Mouse (Mus musculus) liver, embryonic 13.5 days (tissue): Measurements from ENCODE around the gene 4930407I10Rik. TPM values are rescaled to one million over a fixed set of nuclear protein-coding genes. Genes with fewer than 3 reads are reported as not detected.

Source experiments
- ATAC-seq: fragments of 200-750 bp; cut with Nextera tagmentation; 2 replicates; pipeline ENCODE4 v1.8.0; 2017; ENCODE audit warnings: low read depth, mild to moderate bottlenecking, moderate number of reproducible peaks, moderate library complexity
- DNase-seq: peaks from one replicate; pipeline ENCODE4 v3.0.0; 2022
- H3K27ac ChIP-seq: fragments of 300-500 bp; sonication (generic); 2 replicates; pipeline ENCODE4 v1.5.1; 2015; ENCODE audit warnings: moderate library complexity, mild to moderate bottlenecking, inconsistent platforms
- H3K27me3 ChIP-seq: fragments of 300-500 bp; sonication (generic); 2 replicates; pipeline ENCODE4 v1.6.1; 2015; ENCODE audit warnings: mild to moderate bottlenecking, inconsistent platforms
- H3K36me3 ChIP-seq: fragments of 300-500 bp; sonication (generic); 2 replicates; pipeline ENCODE4 v1.6.1; 2015; ENCODE audit warnings: mild to moderate bottlenecking, inconsistent platforms
- H3K4me1 ChIP-seq: fragments of 300-500 bp; sonication (generic); replicated peaks from 2 replicates; pipeline ENCODE4 v1.6.1; 2015; ENCODE audit warnings: inconsistent platforms
- H3K4me2 ChIP-seq: fragments of 300-500 bp; sonication (generic); 2 replicates; pipeline ENCODE4 v1.6.1; 2015; ENCODE audit warnings: inconsistent platforms, mild to moderate bottlenecking, moderate library complexity
- H3K4me3 ChIP-seq: fragments of 300-500 bp; sonication (generic); replicated peaks from 2 replicates; pipeline ENCODE4 v1.5.1; 2015; ENCODE audit warnings: mild to moderate bottlenecking, inconsistent platforms
- H3K9ac ChIP-seq: fragments of 300-500 bp; sonication (generic); 2 replicates; pipeline ENCODE4 v1.6.1; 2015; ENCODE audit warnings: mild to moderate bottlenecking, inconsistent platforms
- H3K9me3 ChIP-seq: fragments of 300-500 bp; sonication (generic); replicated peaks from 2 replicates; pipeline ENCODE4 v1.6.1; 2016; ENCODE audit warnings: inconsistent platforms
- WGBS: fragments of 180-500 bp; shearing (Covaris S2); methylation state at CpG from one replicate; pipeline ENCODE4 v1.1.7; 2015; ENCODE audit not compliant: insufficient replicate concordance; 5-methylcytosine and 5-hydroxymethylcytosine counted together
- polyA plus RNA-seq: library from polyadenylated mRNA; unstranded; fragments of >200 nt; fragmentation: Nextera tagmentation; extraction: Ambion mirVana; gene quantifications from 2 replicates; pipeline ENCODE4 v1.2.1, GENCODE M21; 2015

Gene 4930407I10Rik
- not detected in 2 replicates for polyA plus RNA-seq

DNA sequence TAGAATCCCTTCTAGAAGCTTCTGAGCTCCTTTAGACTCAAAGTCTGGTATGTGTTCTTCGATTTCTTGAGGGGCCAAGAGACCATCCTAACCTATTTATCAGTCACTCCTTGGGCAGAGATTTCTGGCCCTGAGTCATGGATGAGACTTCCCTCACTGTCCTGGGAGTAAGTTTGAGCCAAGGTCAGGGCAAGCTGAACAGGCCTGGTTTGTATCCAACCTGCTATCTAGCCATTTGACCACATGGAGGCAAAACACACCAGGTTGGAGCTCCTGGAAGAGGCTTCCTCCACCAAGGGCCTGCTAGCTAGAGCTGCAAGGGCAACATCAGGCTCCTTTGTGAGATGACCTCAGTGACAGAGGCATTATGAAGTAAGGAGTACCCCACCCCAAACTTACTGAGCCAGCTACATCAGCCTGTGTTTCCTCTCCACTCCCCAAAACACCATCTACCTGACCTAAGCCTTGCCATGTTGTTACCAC is at the start of gene 4930407I10Rik:
4930407I10Rik (plus strand) TSS at position 433 of the 483 bp plus-strand sequence.
- 50% methylated on average over 1 of the region's 1 CpGs for WGBS
- no peak within 1 kb of the TSS for H3K27ac ChIP-seq
- DNase-seq: no peak
- no peaks in the 10 kb centered on the region for H3K4me1 ChIP-seq
- H3K4me2 ChIP-seq: no peak within 1 kb of the TSS
- H3K36me3 ChIP-seq: no peaks in the 10 kb centered on the region
- H3K4me3 ChIP-seq: no peak within 1 kb of the TSS
- H3K9ac ChIP-seq: no peak within 1 kb of the TSS
- ATAC-seq: no peak
- H3K9me3 ChIP-seq: no peaks in the 10 kb centered on the region
- peaks cover 30% of the 10 kb centered on the region for H3K27me3 ChIP-seq

DNA sequence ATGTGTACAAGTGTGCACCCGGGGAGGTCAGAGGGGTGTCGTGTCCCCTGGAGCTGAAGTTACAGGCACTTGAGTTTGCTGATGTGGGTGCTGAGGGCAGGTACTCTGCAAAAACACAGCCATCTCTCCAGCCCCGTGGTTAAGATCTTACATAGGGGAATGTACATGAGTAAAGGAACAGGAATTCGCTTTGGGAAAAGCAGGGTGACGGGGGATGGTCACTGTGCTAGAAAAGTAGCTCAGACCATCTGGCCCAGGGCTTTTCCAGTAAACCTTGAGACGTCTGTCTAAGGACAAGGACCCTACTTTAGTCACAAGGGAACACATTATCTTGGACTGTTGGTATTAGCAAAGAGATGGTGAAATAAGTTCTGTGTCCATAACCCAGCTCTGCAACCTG is 47.0 kb upstream of the 4930407I10Rik start:
- Histone ChIP-seq H3K4me2 (no peak overlapping the region), H3K36me3 (peaks cover 13% of the 10 kb centered on the region), H3K4me1 (peaks cover 35% of the 10 kb centered on the region), H3K27me3 (no peaks in the 10 kb centered on the region), H3K4me3 (no peak overlapping the region), H3K9ac (no peak overlapping the region), H3K27ac (no peak overlapping the region), H3K9me3 (no peaks in the 10 kb centered on the region)
- 82% methylated on average over 6 of the region's 6 CpGs for WGBS
- no peak for DNase-seq
- no peak for ATAC-seq

DNA sequence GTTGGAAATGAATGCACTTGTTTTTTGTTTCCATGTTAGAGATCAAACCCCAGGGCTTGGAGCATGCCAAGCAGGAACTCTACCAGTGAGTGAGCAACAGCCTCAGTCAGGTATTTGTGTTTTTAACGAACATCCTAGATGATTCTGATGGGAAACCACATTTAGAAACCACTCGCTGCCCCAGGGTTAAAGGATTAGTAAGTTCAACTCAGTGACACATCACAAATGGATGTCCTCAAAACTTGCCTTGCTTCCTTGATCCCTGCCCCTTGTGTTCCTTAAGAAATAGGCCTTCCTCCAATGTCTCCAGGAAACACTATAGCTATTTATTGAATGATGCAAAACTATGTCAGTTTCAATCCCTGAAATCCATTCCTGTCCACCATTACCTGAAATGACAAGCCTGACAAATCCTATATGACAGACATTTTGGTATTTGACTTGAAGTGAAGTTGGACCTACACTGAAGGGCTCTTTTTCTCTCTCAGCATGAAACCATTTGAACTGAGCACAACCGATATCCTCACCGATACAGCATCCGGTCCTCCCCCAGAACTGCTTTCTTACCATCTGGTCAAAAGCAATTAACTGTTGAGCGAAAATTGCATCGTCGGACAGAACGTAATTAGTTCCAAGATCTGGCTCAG is 44.1 kb upstream of the 4930407I10Rik start:
- Histone ChIP-seq H3K36me3 (peaks cover 21% of the 10 kb centered on the region), H3K4me1 (peaks cover 55% of the 10 kb centered on the region), H3K9ac (peak overlapping the region; percentile 97), H3K27me3 (no peaks in the 10 kb centered on the region), H3K4me3 (peak overlapping the region; percentile 94), H3K9me3 (no peaks in the 10 kb centered on the region), H3K27ac (peak overlapping the region; percentile 86), H3K4me2 (peak overlapping the region; percentile 89)
- 14% methylated on average over 9 of the region's 9 CpGs for WGBS
- no peak for ATAC-seq
- DNase-seq: no peak

DNA sequence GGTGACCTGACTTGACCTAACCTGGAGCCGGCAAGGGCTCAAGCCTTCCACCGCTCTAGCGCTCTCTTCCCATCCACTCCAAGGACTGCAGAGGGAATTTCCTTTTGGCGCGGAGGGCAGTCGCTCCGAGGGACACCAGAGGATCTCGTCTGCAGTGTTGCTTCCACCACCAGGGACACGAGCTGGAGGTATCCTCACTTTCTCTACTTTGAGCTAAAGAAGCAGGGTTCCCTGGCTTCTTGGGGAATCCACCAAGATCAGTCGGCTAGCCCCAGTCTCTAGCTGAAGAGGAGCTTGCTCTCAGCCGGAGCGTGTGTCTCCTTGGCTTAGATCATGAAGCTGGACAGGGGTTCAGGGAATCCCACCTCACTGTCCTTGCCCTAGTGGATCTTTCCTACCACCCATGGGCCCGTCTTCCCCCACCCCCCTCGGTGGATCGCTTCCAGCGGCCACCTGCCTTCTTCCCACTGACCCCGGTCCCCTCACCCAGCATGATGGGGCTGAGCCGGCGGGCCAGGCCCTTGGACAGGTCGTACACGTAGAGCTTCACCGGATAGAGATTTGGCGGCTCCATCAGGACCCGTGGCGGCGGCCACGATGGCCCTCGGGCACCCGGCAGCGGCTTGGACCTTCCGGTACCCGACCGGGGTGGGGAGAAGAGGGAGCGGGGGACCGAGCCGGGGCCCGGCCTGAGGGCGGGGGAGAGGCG is 43.4 kb upstream of the 4930407I10Rik start:
- peak overlapping the region; percentile 89 for H3K4me2 ChIP-seq
- peaks cover 27% of the 10 kb centered on the region for H3K36me3 ChIP-seq
- peak overlapping the region; percentile 97 for H3K9ac ChIP-seq
- peaks cover 55% of the 10 kb centered on the region for H3K4me1 ChIP-seq
- H3K4me3 ChIP-seq: peak overlapping the region; percentile 94
- H3K27ac ChIP-seq: peak overlapping the region; percentile 86
- H3K27me3 ChIP-seq: no peaks in the 10 kb centered on the region
- under 1% methylated on average over 39 of the region's 39 CpGs for WGBS
- no peaks in the 10 kb centered on the region for H3K9me3 ChIP-seq
- DNase-seq: peak; percentile 29
- no peak for ATAC-seq

DNA sequence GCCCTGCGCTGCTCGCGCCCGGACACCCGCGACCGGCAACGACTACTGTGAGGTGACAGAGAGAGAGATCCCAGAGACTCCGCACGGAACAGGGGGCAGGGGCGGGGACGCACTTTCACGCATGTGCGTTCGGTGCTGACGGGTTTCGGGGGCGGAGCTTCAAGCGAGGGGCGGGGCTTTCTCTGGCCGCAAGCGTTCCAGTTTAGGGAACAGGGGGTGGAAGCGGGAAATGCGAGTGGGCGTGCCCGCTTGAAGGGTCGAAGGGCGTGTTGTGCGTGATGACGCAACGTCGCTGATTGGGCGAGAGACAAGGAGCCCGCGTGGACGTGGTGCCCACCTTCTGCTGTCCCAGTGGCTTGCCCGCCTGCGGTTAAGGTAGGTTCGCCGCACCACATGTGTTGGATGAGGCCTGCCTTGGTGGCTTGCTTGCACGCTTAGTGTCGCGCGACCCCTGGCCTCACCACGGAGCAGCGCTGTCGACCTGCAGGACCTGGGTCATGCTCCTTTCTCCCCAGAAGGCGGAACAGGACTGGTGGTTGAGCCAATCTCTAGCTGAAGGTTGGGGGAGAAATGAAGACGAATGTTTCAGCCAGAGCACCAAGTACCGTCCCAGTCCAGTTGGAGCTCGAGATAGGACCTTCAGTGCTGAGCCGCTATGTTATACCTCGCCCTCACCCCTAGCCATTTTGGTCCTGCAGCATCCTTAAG is 42.7 kb upstream of the 4930407I10Rik start:
- Histone ChIP-seq H3K4me2 (peak overlapping the region; percentile 89), H3K9ac (peak overlapping the region; percentile 97), H3K27me3 (no peaks in the 10 kb centered on the region), H3K4me3 (peak overlapping the region; percentile 94), H3K27ac (peak overlapping the region; percentile 86), H3K4me1 (peaks cover 55% of the 10 kb centered on the region), H3K36me3 (peaks cover 32% of the 10 kb centered on the region), H3K9me3 (no peaks in the 10 kb centered on the region)
- under 1% methylated on average over 53 of the region's 53 CpGs for WGBS
- ATAC-seq (peak; percentile 96), DNase-seq (peak; percentile 100)

DNA sequence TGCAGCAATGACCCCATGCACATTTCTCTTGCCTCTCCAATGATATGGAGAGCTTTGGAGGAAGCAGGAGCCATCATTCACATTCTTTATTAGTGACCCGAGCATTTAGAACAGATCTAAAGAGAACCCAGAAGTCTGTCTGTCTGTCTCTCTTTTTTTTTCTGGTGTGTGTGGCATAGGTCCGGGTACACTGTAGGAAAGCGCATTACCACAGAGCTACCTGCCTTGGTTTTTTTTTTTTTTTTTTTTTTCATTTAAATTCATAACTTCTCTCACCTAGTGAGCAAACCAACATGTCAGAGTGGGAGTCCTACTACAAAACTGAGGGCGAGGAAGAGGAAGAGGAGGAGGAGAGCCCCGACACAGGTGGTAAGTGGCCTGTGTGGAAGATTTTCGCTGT is 42.1 kb upstream of the 4930407I10Rik start:
- Histone ChIP-seq H3K4me2 (peak overlapping the region; percentile 88), H3K9me3 (no peaks in the 10 kb centered on the region), H3K27ac (peak overlapping the region; percentile 86), H3K27me3 (no peaks in the 10 kb centered on the region), H3K36me3 (peaks cover 37% of the 10 kb centered on the region), H3K4me3 (peak overlapping the region; percentile 94), H3K4me1 (peaks cover 55% of the 10 kb centered on the region), H3K9ac (peak overlapping the region; percentile 82)
- WGBS: 4% methylated on average over 6 of the region's 6 CpGs
- ATAC-seq (no peak), DNase-seq (no peak)

DNA sequence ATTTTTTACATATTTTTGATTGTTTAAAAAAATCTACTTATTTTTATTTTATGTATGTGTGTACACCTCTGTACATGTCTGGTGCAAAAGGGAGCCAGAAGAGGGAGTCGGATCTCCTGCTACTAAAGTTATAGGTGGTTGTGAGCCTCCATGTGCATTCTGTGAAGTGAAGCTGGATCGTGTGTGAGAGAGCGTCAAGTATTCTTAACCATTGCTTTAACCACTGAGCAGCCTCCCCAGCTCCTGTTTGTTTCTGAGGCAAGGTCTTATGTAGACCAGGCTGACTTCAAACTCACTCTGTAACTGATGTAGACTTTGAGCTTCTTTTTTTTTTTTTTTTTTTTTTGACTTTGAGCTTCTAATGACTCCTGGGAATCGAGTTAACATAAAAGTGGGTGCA is 41.5 kb upstream of the 4930407I10Rik start:
- Histone ChIP-seq H3K36me3 (peaks cover 37% of the 10 kb centered on the region), H3K4me1 (peaks cover 50% of the 10 kb centered on the region), H3K4me2 (peak overlapping the region; percentile 88), H3K27me3 (no peaks in the 10 kb centered on the region), H3K9me3 (no peaks in the 10 kb centered on the region), H3K27ac (peak overlapping the region; percentile 19; the same call in 1 of the 2 replicates), H3K9ac (peak overlapping the region; percentile 60), H3K4me3 (peak overlapping the region; percentile 94)
- 41% methylated on average over 4 of the region's 4 CpGs for WGBS
- ATAC-seq (no peak), DNase-seq (no peak)

DNA sequence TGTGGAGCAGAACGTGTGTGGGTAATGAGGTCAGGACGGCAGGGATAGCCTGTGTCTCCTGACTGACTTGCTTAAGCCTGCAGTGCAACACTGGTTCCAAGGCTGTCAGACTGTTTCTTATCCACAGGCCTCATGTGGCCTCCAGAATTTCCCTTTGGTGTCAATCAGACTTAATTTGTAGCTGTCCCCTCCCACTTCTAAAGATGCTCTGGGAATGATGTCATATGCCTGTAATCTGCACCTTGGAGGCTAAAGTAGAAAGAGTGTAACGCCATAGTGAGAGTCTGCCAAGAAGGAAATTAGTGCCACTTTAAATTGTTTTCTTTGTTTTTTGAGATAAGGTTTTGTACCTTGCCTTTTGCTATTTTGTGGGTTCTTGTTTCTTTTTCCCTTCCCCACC is 39.7 kb upstream of the 4930407I10Rik start:
- ATAC-seq (no peak), DNase-seq (no peak)
- no peak overlapping the region for H3K4me3 ChIP-seq
- 0 out of 2 replicates have a peak overlapping the region, but pooled peaks have one; percentile 4 for H3K27ac ChIP-seq
- H3K27me3 ChIP-seq: no peaks in the 10 kb centered on the region
- 63% methylated on average over 3 of the region's 3 CpGs for WGBS
- H3K4me2 ChIP-seq: no peak overlapping the region
- H3K9ac ChIP-seq: no peak overlapping the region
- H3K9me3 ChIP-seq: no peaks in the 10 kb centered on the region
- peaks cover 34% of the 10 kb centered on the region for H3K4me1 ChIP-seq
- H3K36me3 ChIP-seq: peaks cover 54% of the 10 kb centered on the region

DNA sequence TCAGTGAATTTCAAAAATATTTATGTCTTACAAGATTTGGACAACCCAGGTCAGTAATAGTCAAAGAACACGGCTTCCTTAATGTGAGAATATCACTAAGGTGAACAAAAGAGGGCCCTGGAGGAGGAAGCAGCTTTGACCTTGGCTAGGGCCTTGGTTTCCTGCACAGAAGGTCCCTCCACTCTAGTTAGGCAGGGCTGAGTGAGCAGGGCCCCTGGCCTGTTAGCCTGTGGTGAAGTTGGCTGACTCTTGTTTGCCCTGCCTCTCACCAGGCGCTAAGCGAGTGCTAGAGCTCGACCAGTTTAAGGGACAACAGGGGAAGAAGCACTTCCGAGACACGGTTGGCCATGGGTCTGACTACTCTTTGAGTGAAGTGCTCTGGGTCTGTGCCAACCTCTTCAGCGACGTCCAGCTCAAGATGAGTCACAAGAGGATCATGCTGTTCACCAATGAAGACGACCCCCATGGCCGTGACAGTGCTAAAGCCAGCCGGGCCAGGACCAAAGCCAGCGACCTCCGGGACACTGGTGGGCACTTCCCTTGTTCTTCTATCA is 36.3 kb upstream of the 4930407I10Rik start:
- peaks cover 87% of the 10 kb centered on the region for H3K36me3 ChIP-seq
- no peak for ATAC-seq
- no peak overlapping the region for H3K4me2 ChIP-seq
- 76% methylated on average over 13 of the region's 13 CpGs for WGBS
- no peak overlapping the region for H3K27ac ChIP-seq
- peaks cover 15% of the 10 kb centered on the region for H3K4me1 ChIP-seq
- no peak overlapping the region for H3K4me3 ChIP-seq
- DNase-seq: no peak
- no peak overlapping the region for H3K9ac ChIP-seq
- H3K9me3 ChIP-seq: no peaks in the 10 kb centered on the region
- H3K27me3 ChIP-seq: no peaks in the 10 kb centered on the region

DNA sequence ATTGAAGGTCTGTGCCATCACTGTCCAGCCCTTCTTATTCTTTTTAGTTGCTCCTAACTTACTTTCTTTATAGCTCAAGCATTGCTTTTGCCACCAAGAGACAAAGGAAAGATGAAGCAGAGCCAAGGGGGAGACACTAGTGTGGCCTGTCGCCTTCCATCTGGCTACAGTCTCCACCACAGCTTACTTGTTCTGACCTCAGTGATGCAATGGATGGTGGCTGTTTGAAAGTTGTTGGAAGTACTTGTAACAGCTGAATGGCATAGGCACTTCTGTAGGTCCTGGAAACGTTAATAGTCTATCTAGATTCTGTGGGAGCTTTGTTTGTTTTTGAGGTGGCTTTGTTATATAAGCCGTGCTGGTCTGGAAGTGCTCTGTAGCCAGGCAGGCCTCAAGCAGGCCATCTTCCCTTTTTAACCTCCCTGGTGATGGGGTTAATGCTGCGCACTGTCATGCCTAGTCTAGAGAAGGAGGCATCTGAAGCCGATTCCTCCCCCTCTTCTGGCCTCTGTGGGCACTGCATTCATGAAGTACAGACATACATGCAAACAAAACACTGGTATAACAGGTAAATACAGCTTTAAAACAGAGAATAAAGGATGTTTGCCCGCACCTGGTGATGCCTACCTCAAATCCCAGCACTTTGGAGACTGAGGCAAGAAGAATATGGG is 34.9 kb upstream of the 4930407I10Rik start:
- 84% methylated on average over 6 of the region's 6 CpGs for WGBS
- DNase-seq (no peak), ATAC-seq (no peak)
- no peak overlapping the region for H3K27ac ChIP-seq
- no peaks in the 10 kb centered on the region for H3K27me3 ChIP-seq
- H3K4me2 ChIP-seq: no peak overlapping the region
- H3K36me3 ChIP-seq: peaks cover 95% of the 10 kb centered on the region
- no peak overlapping the region for H3K9ac ChIP-seq
- no peaks in the 10 kb centered on the region for H3K9me3 ChIP-seq
- peaks cover 4% of the 10 kb centered on the region for H3K4me1 ChIP-seq
- no peak overlapping the region for H3K4me3 ChIP-seq
